Mouse (Mus musculus): ENCODE data around the gene Stat6. TPM values are rescaled to one million over a fixed set of nuclear protein-coding genes. Genes with fewer than 3 reads are reported as not detected.

Stat6 gene
- polyA plus RNA-seq, 1 experiment from 2014 or later = 27.0 TPM

DNA sequence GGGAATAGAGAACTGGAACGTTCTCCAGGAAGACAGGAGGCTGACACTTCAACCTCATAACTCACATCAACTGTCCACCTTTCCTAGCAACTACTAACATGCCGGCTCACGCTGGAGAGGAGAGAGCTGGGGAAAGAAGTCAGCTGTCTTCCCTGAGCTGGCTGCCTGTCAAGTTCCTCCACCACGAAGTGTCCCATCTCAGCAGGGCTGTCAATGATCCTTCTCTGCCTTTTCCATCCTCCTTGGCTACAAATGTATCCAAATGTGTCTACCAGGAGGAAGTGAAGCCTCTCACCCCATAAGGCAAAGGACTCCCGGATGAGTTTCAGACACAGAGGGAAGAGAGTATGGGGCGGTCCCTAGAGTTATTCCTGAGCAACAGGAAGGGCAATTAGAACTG lies 24.6 kb upstream of the Stat6 start:
- H3K27me3 ChIP-seq (ENCODE audit: insufficient read depth, low read length) = no peaks in the 10 kb centered on the region
- peak overlapping the region; percentile 95 for H3K4me2 ChIP-seq (ENCODE audit: low read length)
- H3K9me3 ChIP-seq (replicated peaks; ENCODE audit: low read length) = no peaks in the 10 kb centered on the region
- 29% methylated on average over 6 of the region's 6 CpGs for WGBS
- H3K4me1 ChIP-seq (replicated peaks; ENCODE audit: insufficient read depth, low read length) = peaks cover 25% of the 10 kb centered on the region
- H3K36me3 ChIP-seq (ENCODE audit: insufficient read depth, low read length) = no peaks in the 10 kb centered on the region
- no peak for TF ChIP-seq CTCF (IDR thresholded peaks at IDR 0.05; ENCODE audit: low read depth)
- DNase-seq (ENCODE audit: low spot score) (no peak), ATAC-seq (replicated peaks; ENCODE audit: low FRiP score, low read depth) (no peak)
- H3K9ac ChIP-seq (ENCODE audit: low read depth, low read length) = no peak overlapping the region
- H3K27ac ChIP-seq = no peak overlapping the region; the same call in 1 of the 2 replicates
- H3K4me3 ChIP-seq (replicated peaks; ENCODE audit: low read depth, low read length) = no peak overlapping the region

DNA sequence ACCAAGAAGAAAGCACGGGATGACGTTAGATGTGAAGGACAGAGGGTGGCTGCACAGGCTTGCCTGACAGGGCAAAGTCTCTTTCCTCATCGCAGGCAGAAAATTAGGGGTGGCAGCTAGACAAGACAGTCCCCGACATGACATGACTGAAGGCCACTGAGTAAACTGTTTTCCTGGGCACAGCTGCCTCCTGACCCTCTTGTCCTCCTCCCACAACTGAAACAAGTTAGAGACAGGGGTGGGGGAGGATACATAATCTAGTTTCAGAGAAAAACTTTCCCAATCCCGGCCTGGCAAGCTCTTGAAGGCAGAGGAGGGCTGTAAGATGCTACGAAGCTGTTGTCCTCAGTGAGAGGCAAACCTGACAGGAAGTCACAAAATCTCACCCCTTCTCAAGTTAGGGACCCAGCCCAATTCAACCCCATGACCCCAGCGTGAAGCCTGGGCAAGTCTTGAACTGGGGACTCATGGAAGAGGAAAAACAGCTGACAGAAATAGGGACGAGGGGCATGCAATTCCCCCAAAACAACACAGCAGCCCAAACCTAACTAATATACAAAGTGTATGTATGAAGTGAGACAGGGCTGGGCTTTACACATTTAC lies 23.6 kb upstream of the Stat6 start:
- no peak for ATAC-seq (replicated peaks; ENCODE audit: low FRiP score, low read depth)

GRCm38 (mm10) chr10:127619941-127620405 lies 22.8 kb upstream of the Stat6 start:
- no peak for ATAC-seq (replicated peaks; ENCODE audit: low FRiP score, low read depth)
- Histone ChIP-seq H3K36me3 (ENCODE audit: insufficient read depth, low read length) (no peaks in the 10 kb centered on the region), H3K27me3 (ENCODE audit: insufficient read depth, low read length) (no peaks in the 10 kb centered on the region), H3K9me3 (replicated peaks; ENCODE audit: low read length) (no peaks in the 10 kb centered on the region), H3K4me3 (replicated peaks; ENCODE audit: low read depth, low read length) (peak overlapping the region; percentile 53), H3K4me2 (ENCODE audit: low read length) (peak overlapping the region; percentile 95), H3K27ac (peak overlapping the region; percentile 85), H3K9ac (ENCODE audit: low read depth, low read length) (peak overlapping the region; percentile 58), H3K4me1 (replicated peaks; ENCODE audit: insufficient read depth, low read length) (peaks cover 19% of the 10 kb centered on the region)
- DNase-seq (ENCODE audit: low spot score) = peak; percentile 66
- TF ChIP-seq CTCF (IDR thresholded peaks at IDR 0.05; ENCODE audit: low read depth) = no peak
- WGBS = 10% methylated on average over 12 of the region's 12 CpGs

More for the DNA sequence above, 23.6 kb upstream of the Stat6 start:
- TF ChIP-seq CTCF (IDR thresholded peaks at IDR 0.05; ENCODE audit: low read depth) = no peak
- Histone ChIP-seq H3K36me3 (ENCODE audit: insufficient read depth, low read length) (no peaks in the 10 kb centered on the region), H3K27me3 (ENCODE audit: insufficient read depth, low read length) (no peaks in the 10 kb centered on the region), H3K4me3 (replicated peaks; ENCODE audit: low read depth, low read length) (peak overlapping the region; percentile 53), H3K9ac (ENCODE audit: low read depth, low read length) (peak overlapping the region; percentile 58; the same call in 1 of the 2 replicates), H3K9me3 (replicated peaks; ENCODE audit: low read length) (no peaks in the 10 kb centered on the region), H3K4me1 (replicated peaks; ENCODE audit: insufficient read depth, low read length) (peaks cover 21% of the 10 kb centered on the region), H3K27ac (peak overlapping the region; percentile 14; the same call in 1 of the 2 replicates), H3K4me2 (ENCODE audit: low read length) (peak overlapping the region; percentile 95)
- no peak for DNase-seq (ENCODE audit: low spot score)
- 21% methylated on average over 8 of the region's 8 CpGs for WGBS

DNA sequence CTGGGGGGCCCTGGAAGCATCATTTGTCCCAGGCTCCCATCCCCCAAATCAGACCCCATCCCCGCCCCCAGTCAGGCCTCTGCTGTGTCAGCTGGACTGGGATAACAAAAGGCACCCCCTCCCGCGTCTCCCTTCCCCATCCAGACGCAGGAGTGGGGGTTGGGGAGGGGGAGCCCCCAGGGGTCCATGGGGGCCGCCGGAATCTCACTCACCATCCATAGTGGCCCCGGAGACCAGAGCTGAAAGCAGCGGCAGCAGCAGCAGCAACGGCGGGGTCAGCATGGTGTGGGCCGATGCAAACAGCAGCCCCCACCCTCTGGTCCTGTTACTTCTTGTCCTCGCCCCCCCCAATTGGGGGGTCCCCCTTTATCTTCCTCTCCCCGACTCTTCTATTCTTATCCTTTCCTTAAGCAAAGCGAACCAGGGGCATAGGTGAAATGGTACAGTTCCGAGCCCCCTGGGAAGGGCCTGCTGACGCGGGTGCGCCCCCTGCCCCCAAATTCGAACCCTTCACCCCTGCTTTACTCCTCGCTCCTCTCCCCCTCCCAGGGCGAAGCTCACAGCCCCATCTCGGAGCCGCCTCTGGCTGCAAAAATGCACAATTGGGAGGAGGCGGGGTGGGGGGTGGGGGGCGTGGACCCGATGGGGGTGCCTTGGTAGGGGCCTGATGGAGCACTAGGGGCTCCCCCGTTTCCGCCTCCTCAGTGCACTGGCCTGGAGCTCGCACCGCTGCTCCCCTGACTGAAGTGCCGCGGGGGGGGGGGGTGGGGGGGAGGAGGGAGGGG lies 22.2 kb upstream of the Stat6 start, which contains the start of gene Lrp1:
Gene Lrp1, minus strand, starts transcription at position 743 of the 785 bp plus-strand sequence.
- H3K27me3 ChIP-seq (ENCODE audit: insufficient read depth, low read length) = no peaks in the 10 kb centered on the region
- H3K27ac ChIP-seq = peak within 1 kb of the TSS; percentile 95
- no peaks in the 10 kb centered on the region for H3K9me3 ChIP-seq (replicated peaks; ENCODE audit: low read length)
- 2% methylated on average over 25 of the region's 32 CpGs for WGBS
- peak within 1 kb of the TSS; percentile 58 for H3K9ac ChIP-seq (ENCODE audit: low read depth, low read length)
- peak within 1 kb of the TSS; percentile 53 for H3K4me3 ChIP-seq (replicated peaks; ENCODE audit: low read depth, low read length)
- peaks cover 18% of the 10 kb centered on the region for H3K4me1 ChIP-seq (replicated peaks; ENCODE audit: insufficient read depth, low read length)
- no peaks in the 10 kb centered on the region for H3K36me3 ChIP-seq (ENCODE audit: insufficient read depth, low read length)
- TF ChIP-seq CTCF (IDR thresholded peaks at IDR 0.05; ENCODE audit: low read depth) = 0 out of 2 replicates have a peak, but pooled peaks have one; percentile 6
- DNase-seq (ENCODE audit: low spot score) (peak; percentile 71), ATAC-seq (replicated peaks; ENCODE audit: low FRiP score, low read depth) (peak; percentile 59)
- H3K4me2 ChIP-seq (ENCODE audit: low read length) = peak within 1 kb of the TSS; percentile 95

DNA sequence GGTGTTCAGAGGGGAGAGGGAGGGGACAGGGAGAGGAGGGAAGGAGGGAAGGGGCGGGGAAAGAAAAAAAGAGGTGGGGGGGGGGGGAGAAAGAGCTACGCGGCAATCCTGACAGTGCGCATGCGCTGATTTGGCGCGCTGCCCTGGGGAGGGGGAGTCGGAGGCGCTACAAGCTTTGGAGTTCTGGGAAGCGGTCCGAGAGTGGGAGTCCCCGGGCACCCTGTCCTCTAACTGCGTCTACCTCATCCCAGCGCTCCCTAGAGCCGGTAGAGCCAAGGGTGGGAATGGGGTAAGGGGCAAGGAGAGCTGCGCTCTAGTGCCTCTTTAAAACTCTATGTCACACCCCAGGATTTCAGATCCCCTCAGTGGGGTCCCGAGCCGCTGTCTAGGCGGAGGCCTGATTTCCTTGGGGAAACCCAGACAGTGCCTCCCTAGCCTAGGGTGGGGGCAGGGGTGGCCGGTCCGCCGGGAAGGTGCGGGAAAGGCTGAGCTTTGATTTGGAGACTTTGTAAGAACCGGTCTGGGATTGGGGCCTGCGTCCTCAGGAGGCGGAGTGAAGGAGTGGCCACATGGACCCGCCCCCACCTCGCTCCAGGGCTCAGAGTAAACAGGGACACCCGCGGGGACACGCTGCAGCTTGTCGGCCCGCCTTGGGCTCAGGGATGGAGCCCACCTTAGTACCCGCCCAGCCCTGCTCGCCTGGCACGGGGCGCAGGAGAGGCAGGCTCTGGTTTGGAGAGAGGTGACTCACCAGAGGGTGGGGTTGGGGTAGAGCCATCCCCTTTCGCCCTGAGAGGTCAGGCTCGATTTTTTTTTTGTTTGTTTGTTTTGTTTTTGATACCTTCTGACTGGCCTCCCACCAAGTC lies 21.4 kb upstream of the Stat6 start:
- TF ChIP-seq CTCF (IDR thresholded peaks at IDR 0.05; ENCODE audit: low read depth) = no peak; the same call in 1 of the 2 replicates
- H3K4me1 ChIP-seq (replicated peaks; ENCODE audit: insufficient read depth, low read length) = peaks cover 15% of the 10 kb centered on the region; the same call in 1 of the 2 replicates
- peak; percentile 97 for DNase-seq (ENCODE audit: low spot score)
- no peaks in the 10 kb centered on the region for H3K27me3 ChIP-seq (ENCODE audit: insufficient read depth, low read length)
- no peaks in the 10 kb centered on the region for H3K36me3 ChIP-seq (ENCODE audit: insufficient read depth, low read length)
- peak overlapping the region; percentile 58 for H3K9ac ChIP-seq (ENCODE audit: low read depth, low read length)
- H3K4me2 ChIP-seq (ENCODE audit: low read length) = peak overlapping the region; percentile 95
- no peaks in the 10 kb centered on the region for H3K9me3 ChIP-seq (replicated peaks; ENCODE audit: low read length)
- ATAC-seq (replicated peaks; ENCODE audit: low FRiP score, low read depth) = peak; percentile 89
- under 1% methylated on average over 34 of the region's 39 CpGs for WGBS
- peak overlapping the region; percentile 95 for H3K27ac ChIP-seq
- peak overlapping the region; percentile 53 for H3K4me3 ChIP-seq (replicated peaks; ENCODE audit: low read depth, low read length)

All from kidney, postnatal 0 days (tissue).